Mouse (Mus musculus): ENCODE measurements at regions not wholly inside any gene's neighbourhood (a gene's known extent, or its start where the extent isn't known, plus 50 kb on each side); places are given as distances from the start of the nearest gene placed in this dataset.
"Not testable (repeated sequence)": the region's sequence is repeated elsewhere in the genome, so short reads cannot be mapped to it uniquely, and the experiment has no call there.

DNA sequence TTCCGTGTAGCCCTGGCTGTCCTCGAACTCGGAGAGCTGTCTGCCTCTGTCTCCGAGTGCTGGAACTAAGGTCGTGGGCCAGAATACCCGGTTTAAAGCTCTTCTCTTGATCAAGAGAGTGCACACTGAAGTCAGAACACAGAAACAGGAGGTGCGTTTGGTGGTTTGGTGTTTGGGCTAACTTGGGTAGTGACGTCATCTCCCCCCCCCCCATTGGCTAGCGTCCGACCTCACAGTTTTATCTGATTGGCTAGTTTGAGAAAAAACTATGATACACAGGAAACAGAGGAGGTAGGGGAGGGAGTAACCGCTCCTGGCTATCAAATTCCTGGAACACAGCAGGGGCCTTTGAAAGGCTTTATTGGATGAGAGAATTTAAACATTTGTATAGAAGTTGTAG, 60.2 kb upstream of the Pim1 start:
- ATAC-seq = peak; percentile 37

GRCm38 (mm10) chr17:29430806-29431205, 59.7 kb upstream of the Pim1 start:
- ATAC-seq = no peak

DNA sequence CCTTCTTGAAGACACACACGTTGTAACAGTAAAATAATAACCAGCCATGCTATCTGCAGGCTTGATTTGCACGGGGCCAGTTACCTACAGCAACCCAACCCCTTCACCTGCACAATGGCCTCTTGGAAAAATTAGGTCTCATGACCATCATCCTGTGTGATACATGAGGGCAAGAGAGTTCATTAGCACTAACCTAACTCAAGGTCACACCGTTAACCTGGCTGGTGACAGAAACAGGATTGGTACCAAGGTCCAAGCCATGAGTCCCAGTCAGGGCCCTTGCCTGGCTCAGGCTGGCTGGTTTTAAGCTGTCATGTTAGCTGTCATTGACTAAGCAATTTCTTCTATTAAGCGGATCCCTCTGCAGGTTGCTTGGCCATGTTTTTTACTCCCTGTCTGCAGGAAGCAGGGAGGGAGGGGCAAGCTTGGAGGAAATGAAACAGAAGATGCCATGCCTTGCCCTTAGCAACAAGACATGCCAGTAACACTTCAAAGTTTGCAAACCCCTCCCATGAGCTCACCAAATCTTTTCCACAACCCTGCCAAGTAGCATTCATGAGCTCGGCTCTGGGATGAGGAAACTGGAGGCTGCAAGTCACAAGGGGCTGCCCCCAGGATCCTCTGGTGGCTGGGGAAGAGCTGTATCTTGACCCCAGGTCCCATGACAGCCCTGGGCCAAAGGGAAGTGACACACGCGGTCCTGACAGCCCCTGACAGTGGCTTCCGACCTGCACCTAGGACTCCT, 58.8 kb upstream of the Pim1 start:
- peak; percentile 48 for ATAC-seq

- no peak for ATAC-seq
Observed at GRCm38 (mm10) chr17:29432666-29433065, 57.9 kb upstream of the Pim1 start.

GRCm38 (mm10) chr17:29433370-29433769, 57.2 kb upstream of the Pim1 start:
- ATAC-seq = no peak

DNA sequence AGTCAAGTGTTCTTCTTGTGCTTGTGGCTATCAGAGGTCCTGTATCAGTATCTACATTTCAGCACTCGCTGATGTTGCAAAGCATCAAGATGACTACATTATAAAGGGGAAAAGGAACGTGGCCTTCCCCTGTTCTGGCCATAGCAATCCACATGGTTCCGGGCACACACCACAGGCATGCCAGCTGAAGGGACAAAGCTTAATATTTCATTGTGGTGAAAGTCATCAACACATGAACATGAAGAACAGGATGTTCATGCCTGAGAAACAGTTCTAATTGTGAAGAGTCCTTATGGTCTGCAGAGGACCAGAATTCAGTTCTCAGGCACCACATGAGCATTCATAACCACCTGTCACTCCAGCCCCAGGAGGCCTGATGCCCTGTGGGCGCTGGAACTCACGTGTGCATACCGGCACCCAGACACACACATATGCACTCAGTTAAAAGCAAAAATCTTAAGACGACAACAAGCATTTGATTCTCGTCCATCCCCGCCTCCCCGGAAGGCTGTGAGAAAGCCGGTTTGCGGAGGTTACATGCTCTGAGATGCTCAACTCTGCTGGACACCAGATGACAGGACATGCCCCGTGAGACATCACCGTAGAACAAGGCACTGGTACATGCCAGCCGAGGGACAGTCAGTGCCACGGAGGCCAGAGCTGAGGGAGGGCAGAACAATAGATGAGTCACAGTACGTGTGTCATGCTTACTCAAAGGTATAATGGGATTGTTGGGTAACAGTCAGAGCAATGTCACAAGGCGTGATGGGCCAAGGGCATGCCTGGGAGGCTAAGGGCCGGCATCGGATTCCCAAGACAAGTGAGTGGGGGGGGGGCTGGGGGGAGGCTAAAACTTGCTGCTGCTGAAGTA, 56.2 kb upstream of the Pim1 start:
- no peak for ATAC-seq

DNA sequence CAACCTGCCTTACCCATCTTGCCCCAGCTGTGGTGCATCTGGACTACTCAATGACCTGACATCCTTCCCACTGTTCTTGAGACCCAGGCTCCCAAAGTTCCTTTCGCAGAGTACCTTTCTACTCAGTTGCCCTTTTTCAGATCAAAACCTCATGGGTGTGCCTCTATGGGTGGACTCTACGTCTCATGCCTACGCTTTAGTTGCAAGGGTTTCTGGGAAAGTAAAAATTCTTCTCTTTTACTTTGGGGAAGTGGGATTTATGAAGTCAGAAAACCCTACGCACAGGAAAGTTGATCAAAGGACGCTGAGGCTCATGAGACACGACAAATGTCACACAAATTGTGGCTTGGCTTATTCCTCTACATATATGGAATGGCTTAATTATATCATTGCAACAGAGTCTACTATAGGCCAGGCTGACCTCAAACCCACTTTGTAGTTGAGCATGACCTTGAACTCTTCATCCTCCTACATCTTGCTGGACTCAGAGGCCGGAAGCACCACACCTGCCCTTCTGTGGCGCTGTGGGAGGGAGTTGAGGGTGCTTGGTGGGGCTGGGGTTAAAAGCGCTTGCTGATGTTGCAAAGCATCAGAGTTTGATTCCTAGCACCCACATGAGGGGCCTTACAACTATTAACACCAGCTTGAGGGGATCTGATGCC, 55.1 kb upstream of the Pim1 start:
- no peak for ATAC-seq

- not testable (repeated sequence) for ATAC-seq
Observed at GRCm38 (mm10) chr17:29436484-29436870, 54.1 kb upstream of the Pim1 start.

DNA sequence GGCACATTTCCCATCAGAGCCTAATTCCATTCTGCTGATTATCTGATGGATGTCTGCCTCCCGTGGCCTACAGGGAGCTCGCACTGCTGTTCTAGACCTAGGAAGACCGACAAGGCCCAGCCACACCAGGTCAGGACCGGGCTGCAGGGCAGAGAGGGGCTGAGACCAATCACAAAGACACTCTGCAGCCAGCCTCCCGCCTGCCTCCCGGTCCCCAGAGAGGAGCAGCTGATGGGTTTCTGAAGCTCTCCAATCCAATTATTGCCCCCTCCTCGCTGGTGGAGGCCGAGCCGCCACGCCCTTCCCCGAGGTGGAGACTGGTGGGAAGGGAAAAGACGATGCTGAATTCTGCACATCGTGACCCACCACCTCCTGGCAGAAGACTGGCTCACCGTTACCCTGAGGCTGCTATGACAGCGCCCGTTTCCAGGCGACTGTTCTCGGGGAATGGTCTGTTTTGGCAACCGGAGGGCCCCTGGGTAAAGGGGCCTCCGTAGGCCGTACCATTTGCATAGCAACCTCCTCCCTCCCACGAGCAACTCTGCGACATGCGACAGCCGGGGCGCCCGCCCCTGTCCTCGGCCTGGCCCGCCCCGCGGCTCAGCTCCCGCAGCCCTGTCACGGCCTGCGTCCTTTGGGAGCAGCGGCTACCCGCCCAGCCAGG, 53.5 kb upstream of the Pim1 start:
- peak; percentile 90 for ATAC-seq

DNA sequence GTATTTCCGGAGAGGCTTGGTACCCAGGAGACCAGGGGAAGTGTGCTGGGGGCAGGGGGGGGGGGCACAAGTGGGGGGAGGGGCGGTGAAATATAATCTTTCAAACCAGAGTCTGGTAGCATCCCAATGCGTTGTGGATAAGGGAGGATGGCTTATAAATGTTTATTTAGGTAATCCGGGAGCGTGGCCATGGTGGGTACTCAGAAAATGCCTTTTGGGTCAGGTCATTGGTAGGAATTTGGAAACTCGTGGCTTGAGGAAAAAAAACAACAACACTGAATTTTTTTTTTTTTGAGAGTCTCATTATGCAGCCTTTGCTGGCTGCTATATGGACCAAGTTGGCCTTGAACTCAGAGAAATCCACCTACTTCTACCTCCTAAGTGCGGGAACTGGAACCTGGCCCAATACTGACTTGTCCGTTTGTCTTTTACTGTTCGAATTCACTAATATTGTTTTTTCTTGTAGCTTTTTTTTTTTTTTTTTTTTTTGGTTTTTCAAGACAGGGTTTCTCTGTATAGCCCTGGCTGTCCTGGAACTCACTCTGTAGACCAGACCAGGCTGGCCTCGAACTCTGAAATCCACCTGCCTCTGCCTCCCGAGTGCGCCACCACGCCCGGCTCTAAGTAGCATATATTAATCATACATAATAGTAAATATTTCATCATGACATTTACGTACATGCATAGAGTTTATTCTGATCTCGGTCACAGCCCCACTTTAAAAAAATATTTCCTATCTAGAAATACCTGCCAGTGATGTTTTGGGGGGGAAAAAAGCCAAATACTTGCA, 52.8 kb upstream of the Pim1 start:
- no peak for ATAC-seq

DNA sequence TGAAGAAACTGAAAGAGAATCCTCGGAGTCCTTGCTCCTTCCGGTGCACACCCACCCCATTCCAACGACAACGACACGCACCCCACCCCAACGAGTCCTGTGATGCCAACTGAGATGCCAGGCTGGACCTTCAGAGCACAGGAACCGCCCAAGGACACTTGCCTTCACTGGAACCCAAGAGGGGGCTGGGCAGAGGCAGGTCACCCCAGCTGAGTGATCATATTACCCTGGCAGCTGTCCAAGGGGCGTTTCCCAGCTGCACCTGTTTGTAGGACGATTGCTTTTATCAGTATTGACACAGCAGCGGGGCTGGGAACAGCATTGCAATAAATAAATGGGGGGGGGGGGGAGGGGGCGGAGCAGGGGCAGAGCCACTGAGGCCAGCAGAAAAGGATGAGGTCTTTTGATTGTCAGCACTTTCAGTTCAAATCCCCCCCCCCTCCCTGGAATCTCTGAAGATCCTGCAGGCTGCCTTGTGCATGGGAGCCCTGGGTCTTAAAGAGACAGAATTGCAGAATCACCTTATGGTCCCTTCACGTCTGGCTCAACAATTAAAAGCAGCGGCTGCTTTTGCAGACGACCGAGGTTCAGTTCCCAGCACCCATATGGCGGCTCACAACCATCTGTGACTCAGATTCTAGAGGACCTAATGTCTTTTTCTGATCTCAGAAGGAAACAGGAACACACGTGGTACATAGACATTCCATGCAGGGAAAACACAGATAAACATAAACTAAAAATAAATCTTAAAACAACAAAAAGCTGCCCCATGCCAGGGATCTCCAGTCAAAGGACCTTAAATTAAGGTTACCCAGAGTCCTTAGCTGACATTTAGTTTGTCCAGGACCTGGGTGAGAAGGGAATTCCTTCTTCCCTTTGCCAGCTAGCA, 52.0 kb upstream of the Pim1 start:
- no peak for ATAC-seq

GRCm38 (mm10) chr17:29439992-29440391, 50.6 kb upstream of the Pim1 start:
- no peak for ATAC-seq

DNA sequence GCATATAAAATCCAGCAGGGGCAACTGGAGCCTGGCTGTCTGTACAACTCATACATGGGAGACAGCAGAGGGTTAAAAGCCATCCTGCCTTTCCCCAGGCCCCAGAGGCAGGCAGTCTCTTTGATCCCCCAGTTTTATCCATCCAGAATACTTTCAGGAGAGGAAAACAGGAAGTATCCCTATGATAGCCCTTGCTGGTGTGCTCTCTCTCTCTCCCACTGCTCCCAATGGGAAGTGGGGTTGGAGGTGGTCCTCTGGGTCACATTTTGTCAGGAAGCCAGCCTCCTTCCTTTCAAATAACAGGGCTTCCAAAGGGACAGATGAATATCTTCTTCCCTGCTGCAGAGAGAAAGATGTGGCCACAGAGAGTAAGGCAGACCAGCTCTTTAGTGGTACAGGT, 50.1 kb upstream of the Pim1 start:
- no peak for ATAC-seq

Data from activated CD4-positive, CD25-positive, alpha-beta regulatory T cell, adult 4 months (primary cell).